Mouse (Mus musculus): ENCODE measurements around the gene Vmn2r80. TPM values are rescaled to one million over a fixed set of nuclear protein-coding genes. Genes with fewer than 3 reads are reported as not detected.
"Not testable (repeated sequence)": the region's sequence is repeated elsewhere in the genome, so short reads cannot be mapped to it uniquely, and the experiment has no call there.

Vmn2r80 gene
- total RNA-seq (2021), result not detected
- long read RNA-seq, experiment 1, result 0 reads
- long read RNA-seq, experiment 2, result 0 reads

- DNase-seq, result not testable (repeated sequence)
Measured at GRCm38 (mm10) chr10:79148469-79148868, at the start of gene Vmn2r80. Gene Vmn2r80, plus strand, starts transcription at chr10:79148769.

GRCm38 (mm10) chr10:79106325-79107282, 42.0 kb upstream of the Vmn2r80 start:
- DNase-seq, result no peak

- DNase-seq, result no peak
Measured at GRCm38 (mm10) chr10:79107531-79107930, 41.0 kb upstream of the Vmn2r80 start.

DNA sequence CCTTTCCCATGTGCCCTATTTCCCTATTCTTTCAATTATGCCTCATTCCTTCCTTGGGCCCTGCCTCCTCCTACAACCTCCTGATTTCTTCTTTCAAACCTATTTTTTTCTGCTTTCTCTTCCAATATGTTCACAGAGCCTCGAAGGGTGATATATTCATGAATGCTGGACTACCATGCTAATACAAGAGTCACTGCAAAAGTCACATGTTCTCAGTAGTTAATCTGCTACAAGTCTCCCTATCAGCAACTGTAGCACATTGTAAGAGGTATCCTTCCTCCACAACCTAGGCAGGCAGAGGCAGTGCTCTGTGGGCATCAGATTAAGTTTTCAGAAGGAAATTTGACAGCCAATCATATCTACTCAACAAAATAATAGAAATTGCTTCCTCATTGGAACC, 39.4 kb upstream of the Vmn2r80 start:
- DNase-seq, result no peak

- no peak for DNase-seq
Measured at GRCm38 (mm10) chr10:79110482-79110881, 38.1 kb upstream of the Vmn2r80 start.

- DNase-seq, result no peak
Measured at GRCm38 (mm10) chr10:79115085-79115484, 33.5 kb upstream of the Vmn2r80 start.

DNA sequence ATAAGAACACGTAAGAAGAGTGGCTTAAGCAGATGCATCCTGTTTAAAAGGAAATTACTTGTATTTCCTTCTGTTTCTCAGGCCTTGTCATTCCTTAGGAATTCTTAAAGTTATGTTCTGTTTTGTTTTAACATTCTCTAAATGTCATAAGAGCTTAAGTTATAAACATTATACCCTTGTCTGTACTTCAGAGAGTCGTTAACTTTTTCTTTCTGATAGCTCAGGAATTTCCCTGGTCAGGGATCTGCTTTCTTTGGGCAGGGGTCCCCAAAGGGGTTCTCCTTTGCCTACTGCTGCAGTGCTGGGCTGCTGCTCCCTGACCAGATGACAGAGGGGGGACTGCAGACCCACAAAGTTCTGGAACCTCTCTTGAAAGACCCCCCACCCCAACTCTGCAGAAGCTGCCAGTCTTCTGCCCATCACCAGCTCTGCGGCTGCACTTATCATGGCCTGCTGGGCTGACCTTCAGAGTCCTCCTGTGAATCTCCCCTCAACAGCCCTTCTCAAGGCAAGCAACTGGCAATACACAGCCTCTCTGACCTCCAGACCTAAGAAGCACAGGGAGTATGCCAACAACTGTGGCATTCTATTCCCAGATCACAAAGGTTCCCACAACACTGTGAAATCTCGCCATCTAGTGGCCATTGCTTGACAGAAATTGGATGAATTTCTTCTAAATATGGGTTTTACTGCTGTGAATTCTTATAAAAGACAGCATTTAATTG, 32.3 kb upstream of the Vmn2r80 start:
- DNase-seq, result peak; percentile 54 to 61

DNA sequence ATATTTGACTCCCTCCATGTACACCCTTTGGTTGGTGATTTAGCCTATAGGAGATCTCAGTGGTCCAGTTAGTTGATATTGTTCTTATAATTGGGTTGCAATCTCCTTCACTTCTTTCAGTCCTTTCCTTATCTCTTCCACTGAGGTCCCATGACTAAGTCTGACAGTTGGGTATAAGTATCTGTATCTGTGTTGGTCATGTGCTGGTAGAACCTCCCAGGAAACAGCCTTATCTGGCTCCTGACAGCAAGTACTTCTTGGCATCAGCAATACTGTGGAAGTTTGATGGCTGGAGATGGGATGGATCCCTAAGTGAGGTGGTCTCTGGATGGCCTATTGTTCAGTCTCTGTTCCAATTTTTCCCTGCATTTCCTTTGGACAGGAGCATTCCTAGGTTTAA, 3.0 kb downstream of the Vmn2r80 start:
- DNase-seq, result no peak

- DNase-seq, result not testable (repeated sequence)
Measured at GRCm38 (mm10) chr10:79199973-79200372, 51.4 kb downstream of the Vmn2r80 start.

- DNase-seq, result no peak
Measured at GRCm38 (mm10) chr10:79220432-79220831, 71.9 kb downstream of the Vmn2r80 start.

GRCm38 (mm10) chr10:79221606-79222005, 73.0 kb downstream of the Vmn2r80 start:
- DNase-seq, result no peak

GRCm38 (mm10) chr10:79222214-79222613, 73.6 kb downstream of the Vmn2r80 start:
- no peak for DNase-seq

Other genes with a start within 250 kb of the Vmn2r80 start
- not detected for gene Olfr1354, start 235.6 kb upstream of the Vmn2r80 start, total RNA-seq (2021)
- gene Olfr8, start 198.1 kb upstream of the Vmn2r80 start, total RNA-seq (2021), result not detected
- gene Olfr1353, start 185.5 kb upstream of the Vmn2r80 start, total RNA-seq (2021), result not detected
- not detected for gene Olfr1352, start 167.7 kb upstream of the Vmn2r80 start, total RNA-seq (2021)
- gene Olfr1351, start 136.3 kb upstream of the Vmn2r80 start, total RNA-seq (2021), result not detected
- gene Olfr57, start 120.0 kb upstream of the Vmn2r80 start, total RNA-seq (2021), result not detected
- gene 2610008E11Rik, start 51.2 kb upstream of the Vmn2r80 start, total RNA-seq (2021), result 10 to 100 TPM; 12.0 to 13.2 TPM
- gene Vmn2r81, start 98.9 kb downstream of the Vmn2r80 start, total RNA-seq (2021), result not detected
- gene Vmn2r82, start 207.8 kb downstream of the Vmn2r80 start, total RNA-seq (2021), result not detected